Mouse (Mus musculus) neural tube, embryonic 12.5 days (tissue): Measurements from ENCODE around the gene Fam161b. TPM values are rescaled to one million over a fixed set of nuclear protein-coding genes. Genes with fewer than 3 reads are reported as not detected.

ENCODE experiments used
- ATAC-seq: fragments of 200-750 bp; cut with Nextera tagmentation; 2 replicates; pipeline ENCODE4 v1.8.0; 2017; ENCODE audit warnings: low read depth, mild to moderate bottlenecking, moderate TSS enrichment, moderate library complexity; ENCODE audit not compliant: low FRiP score
- H3K27ac ChIP-seq: fragments of 300-500 bp; sonication (generic); 2 replicates; pipeline ENCODE4 v1.5.1; 2016
- H3K27me3 ChIP-seq: fragments of 300-500 bp; sonication (generic); replicated peaks from 2 replicates; pipeline ENCODE4 v1.6.1; 2016; ENCODE audit warnings: mild to moderate bottlenecking
- H3K36me3 ChIP-seq: fragments of 300-500 bp; sonication (generic); 2 replicates; pipeline ENCODE4 v1.6.1; 2016; ENCODE audit warnings: mild to moderate bottlenecking
- H3K4me1 ChIP-seq: fragments of 300-500 bp; sonication (generic); 2 replicates; pipeline ENCODE4 v1.6.1; 2016
- H3K4me2 ChIP-seq: fragments of 300-500 bp; sonication (generic); replicated peaks from 2 replicates; pipeline ENCODE4 v1.6.1; 2016; ENCODE audit warnings: mild to moderate bottlenecking
- H3K4me3 ChIP-seq: fragments of 300-500 bp; sonication (generic); 2 replicates; pipeline ENCODE4 v1.5.1; 2016
- H3K9ac ChIP-seq: fragments of 300-500 bp; sonication (generic); 2 replicates; pipeline ENCODE4 v1.6.1; 2016; ENCODE audit warnings: mild to moderate bottlenecking
- H3K9me3 ChIP-seq: fragments of 300-500 bp; sonication (generic); 2 replicates; pipeline ENCODE4 v1.6.1; 2016; ENCODE audit warnings: mild to moderate bottlenecking
- WGBS: fragments of 180-500 bp; shearing (Covaris S2); methylation state at CpG from one replicate; pipeline ENCODE4 v1.1.7; 2016; 5-methylcytosine and 5-hydroxymethylcytosine counted together
- polyA plus RNA-seq: library from polyadenylated mRNA; unstranded; fragments of >200 nt; fragmentation: Nextera tagmentation; extraction: Ambion mirVana; gene quantifications from 2 replicates; pipeline ENCODE4 v1.2.1, GENCODE M21; 2016

Gene Fam161b
- polyA plus RNA-seq, 1 experiment from 2014 or later: 11.5 TPM

DNA sequence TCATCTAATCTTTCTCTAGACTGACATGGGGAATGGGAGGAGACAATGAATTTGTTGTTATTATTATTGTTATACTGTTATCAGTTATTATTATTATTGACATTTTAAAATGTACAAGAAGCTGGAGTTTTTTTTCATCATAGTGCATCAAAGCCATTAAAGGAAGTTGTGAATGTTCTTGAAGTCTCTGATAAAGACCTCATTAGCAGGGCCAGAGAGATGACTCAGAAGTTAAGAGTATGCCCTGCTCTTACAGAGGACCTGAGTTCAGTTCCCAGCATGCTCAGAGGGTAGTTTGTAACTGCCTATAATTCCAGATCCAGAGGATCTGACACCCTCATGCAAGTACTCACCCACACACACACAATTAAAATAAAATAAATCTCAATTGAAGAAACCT, 36.1 kb upstream of the Fam161b start:
- Histone ChIP-seq H3K4me1 (no peaks in the 10 kb centered on the region), H3K36me3 (no peaks in the 10 kb centered on the region), H3K9ac (no peak overlapping the region), H3K4me3 (no peak overlapping the region), H3K27ac (no peak overlapping the region), H3K4me2 (no peak overlapping the region), H3K9me3 (no peaks in the 10 kb centered on the region), H3K27me3 (no peaks in the 10 kb centered on the region)
- ATAC-seq: no peak

DNA sequence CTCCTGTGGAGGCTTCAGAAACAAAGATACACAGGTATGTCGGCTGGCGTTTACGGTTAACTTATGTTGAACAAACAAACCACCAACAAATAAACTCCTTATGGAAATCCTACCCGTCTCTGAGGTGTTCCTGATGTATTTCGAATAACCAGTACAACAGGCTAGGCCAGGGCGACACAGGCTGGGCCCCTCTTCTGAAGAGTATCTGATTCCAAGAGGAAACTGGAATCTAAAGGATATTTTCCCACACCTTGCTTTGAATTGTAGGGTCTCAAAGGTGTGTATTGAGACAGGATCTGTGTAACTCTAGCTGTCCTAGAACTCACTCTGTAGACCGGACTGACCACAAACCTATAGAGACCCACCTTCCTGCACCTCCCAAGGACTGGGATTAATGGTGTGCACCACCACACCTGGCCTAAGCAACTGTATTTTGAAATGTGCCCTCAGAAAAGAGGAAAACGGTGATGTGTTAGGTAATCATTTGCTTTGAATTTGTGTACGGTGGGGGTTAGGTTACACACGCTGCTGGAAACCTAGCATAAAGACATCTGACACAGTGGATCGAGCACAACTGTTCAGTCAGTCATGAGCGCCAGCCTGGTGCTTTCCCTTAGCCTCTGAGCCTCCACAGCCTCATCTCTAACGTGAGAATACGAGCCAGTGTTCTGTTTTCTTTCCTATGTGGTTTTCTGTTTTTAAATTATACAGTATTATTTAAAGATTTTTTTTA, 35.5 kb upstream of the Fam161b start:
- WGBS: 92% methylated on average over 14 of the region's 14 CpGs

DNA sequence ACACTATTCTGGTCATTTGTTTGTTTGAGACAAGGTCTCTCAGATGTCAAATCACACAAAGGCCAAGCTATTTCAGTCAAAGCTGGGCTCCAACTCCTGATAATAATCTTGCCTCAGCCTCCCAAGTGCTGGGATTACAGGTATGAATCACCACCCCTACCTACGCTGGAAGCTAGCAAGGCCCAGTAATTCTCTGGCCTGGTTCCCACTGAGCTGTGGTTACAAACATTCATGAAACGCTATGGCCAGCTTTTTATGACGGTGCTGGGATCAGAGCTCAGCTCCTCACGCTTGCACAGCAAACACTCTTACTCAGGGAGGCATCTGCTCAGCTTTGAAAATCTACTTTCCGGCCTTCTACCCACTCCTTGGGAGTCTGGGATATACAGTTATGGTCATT, 32.2 kb upstream of the Fam161b start:
- H3K4me2 ChIP-seq: no peak overlapping the region
- no peaks in the 10 kb centered on the region for H3K9me3 ChIP-seq
- no peak overlapping the region for H3K4me3 ChIP-seq
- H3K27ac ChIP-seq: no peak overlapping the region
- no peak for ATAC-seq
- no peaks in the 10 kb centered on the region for H3K36me3 ChIP-seq
- H3K27me3 ChIP-seq: no peaks in the 10 kb centered on the region
- no peak overlapping the region for H3K9ac ChIP-seq
- 87% methylated on average over 5 of the region's 5 CpGs for WGBS
- H3K4me1 ChIP-seq: no peaks in the 10 kb centered on the region

More for the DNA sequence above, 35.5 kb upstream of the Fam161b start:
- no peak overlapping the region for H3K4me3 ChIP-seq
- H3K9me3 ChIP-seq: no peaks in the 10 kb centered on the region
- H3K4me1 ChIP-seq: no peaks in the 10 kb centered on the region
- no peaks in the 10 kb centered on the region for H3K36me3 ChIP-seq
- H3K9ac ChIP-seq: no peak overlapping the region
- H3K27me3 ChIP-seq: no peaks in the 10 kb centered on the region
- no peak overlapping the region for H3K27ac ChIP-seq
- no peak for ATAC-seq
- H3K4me2 ChIP-seq: no peak overlapping the region

DNA sequence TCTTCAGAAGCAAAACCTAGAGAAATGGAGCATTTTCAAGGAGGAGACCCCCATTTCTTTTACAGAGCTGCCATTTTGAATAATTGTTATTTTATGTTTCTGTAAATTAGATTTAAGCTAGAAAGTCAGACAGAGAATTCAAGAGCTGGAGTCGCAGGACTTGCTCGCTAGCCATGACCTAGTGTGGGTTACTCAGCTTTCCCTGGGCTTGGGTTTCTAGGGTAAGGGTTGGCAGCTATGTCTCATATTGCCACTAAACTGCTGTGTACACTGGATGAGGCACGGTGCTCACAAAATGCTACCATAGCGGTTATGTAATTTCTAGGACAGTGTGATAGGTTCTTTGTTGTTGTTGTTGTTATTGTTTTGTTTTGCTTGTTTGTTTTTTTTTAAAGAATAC, 31.0 kb upstream of the Fam161b start:
- Histone ChIP-seq H3K27me3 (no peaks in the 10 kb centered on the region), H3K4me3 (no peak overlapping the region), H3K4me1 (no peaks in the 10 kb centered on the region), H3K27ac (no peak overlapping the region), H3K9me3 (no peaks in the 10 kb centered on the region), H3K4me2 (no peak overlapping the region), H3K36me3 (no peaks in the 10 kb centered on the region), H3K9ac (no peak overlapping the region)
- WGBS: 98% methylated on average over 4 of the region's 4 CpGs
- ATAC-seq: no peak

DNA sequence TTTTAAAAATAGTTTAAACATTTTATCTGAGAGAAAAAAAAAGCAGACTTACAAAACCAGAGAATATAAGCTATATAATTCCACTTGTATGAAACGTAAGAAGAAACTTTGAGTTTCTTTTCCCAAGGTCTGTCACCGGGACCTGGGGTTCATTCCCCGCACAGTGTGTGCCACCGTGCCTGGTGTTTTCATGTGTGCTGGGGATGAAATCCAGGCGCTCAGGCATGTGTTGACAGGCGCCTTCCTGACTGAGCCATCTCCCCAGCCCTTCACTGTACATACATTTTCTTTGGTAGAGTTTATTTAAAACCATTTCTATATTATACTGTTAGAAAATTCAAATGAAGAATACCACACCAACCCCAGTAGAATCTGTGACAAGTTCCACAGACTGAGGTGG, 28.7 kb upstream of the Fam161b start:
- Histone ChIP-seq H3K4me1 (no peaks in the 10 kb centered on the region), H3K4me2 (no peak overlapping the region), H3K9me3 (no peaks in the 10 kb centered on the region), H3K27me3 (no peaks in the 10 kb centered on the region), H3K9ac (no peak overlapping the region), H3K36me3 (no peaks in the 10 kb centered on the region), H3K4me3 (no peak overlapping the region), H3K27ac (no peak overlapping the region)
- ATAC-seq: no peak
- 91% methylated on average over 6 of the region's 6 CpGs for WGBS

DNA sequence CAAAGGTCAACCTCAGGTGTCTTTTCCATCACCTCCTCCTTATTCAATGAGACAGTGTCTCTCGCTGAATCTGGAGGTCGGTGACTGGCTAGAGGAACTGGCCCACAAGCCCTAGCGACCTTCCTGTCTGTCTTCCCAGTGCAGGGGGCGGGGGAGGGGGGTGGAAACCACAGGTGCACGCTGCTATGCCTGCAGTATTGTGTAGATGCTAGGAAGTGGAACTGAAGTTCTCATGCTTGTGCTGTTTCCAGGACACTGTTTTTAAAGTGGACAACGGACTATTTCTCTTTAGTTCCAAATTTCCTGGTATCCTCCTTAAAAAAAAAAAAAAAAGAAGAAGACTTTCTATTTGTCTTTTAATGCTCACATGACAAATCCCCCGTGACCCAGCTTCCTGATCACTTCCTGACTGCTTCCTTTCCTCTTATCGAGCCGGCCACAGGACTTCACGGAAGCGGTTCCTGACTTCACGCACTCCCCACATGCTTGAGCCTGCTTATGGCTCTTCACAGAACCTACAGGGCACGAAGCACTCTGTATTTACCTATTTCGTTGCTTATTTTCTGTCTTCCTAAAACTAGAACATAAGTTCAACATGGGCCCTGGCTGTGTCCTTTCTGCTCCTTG, 27.3 kb upstream of the Fam161b start:
- no peak overlapping the region for H3K27ac ChIP-seq
- no peaks in the 10 kb centered on the region for H3K9me3 ChIP-seq
- H3K27me3 ChIP-seq: no peaks in the 10 kb centered on the region
- no peak overlapping the region for H3K9ac ChIP-seq
- H3K4me3 ChIP-seq: no peak overlapping the region
- no peaks in the 10 kb centered on the region for H3K4me1 ChIP-seq
- H3K36me3 ChIP-seq: no peaks in the 10 kb centered on the region
- WGBS: 73% methylated on average over 14 of the region's 14 CpGs
- ATAC-seq: no peak
- H3K4me2 ChIP-seq: no peak overlapping the region

DNA sequence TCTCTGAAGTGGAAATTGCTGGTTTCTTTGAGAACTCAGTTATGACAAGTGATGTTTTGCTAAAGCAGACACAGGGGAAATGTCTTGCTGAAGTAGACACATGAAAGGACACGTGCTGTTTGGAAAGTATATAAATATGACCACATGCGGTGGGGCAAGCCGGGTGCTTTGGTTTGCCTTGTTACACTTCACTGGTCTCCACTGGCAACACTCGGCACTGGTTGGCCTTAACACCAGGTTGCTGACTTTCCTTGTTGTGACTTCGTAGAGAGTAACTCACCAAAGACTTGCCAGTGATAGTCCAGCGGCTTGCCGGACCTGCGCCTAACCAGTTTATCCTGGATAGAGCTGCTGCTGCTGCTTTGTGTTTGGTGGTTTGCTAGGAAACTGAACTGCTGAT, 26.5 kb upstream of the Fam161b start:
- Histone ChIP-seq H3K27me3 (no peaks in the 10 kb centered on the region), H3K36me3 (no peaks in the 10 kb centered on the region), H3K9ac (no peak overlapping the region), H3K4me1 (no peaks in the 10 kb centered on the region), H3K4me2 (no peak overlapping the region), H3K9me3 (no peaks in the 10 kb centered on the region), H3K27ac (no peak overlapping the region), H3K4me3 (no peak overlapping the region)
- no peak for ATAC-seq
- 86% methylated on average over 8 of the region's 8 CpGs for WGBS

DNA sequence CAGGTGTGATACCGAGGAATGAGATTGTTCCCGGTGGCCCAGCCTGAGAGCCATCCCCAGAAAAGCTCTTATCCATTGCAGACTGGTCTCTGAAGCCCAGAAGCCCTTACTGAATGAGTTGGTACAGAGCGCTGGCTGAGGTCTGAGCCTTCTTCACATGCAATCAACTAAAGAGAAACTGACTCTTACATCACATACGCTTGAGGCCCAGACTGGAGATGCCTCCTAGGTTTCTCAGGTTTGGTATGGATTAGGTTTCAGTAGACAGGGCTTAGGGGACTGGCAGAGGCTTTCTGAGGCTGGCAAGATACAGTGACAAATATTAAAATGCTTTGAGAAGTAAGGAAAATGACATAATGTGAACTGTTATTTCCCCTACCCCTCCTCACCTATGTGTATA, 23.8 kb upstream of the Fam161b start:
- no peaks in the 10 kb centered on the region for H3K9me3 ChIP-seq
- ATAC-seq: no peak
- H3K4me2 ChIP-seq: no peak overlapping the region
- WGBS: 90% methylated on average over 4 of the region's 4 CpGs
- H3K36me3 ChIP-seq: no peaks in the 10 kb centered on the region
- H3K27me3 ChIP-seq: no peaks in the 10 kb centered on the region
- H3K27ac ChIP-seq: no peak overlapping the region
- H3K4me3 ChIP-seq: no peak overlapping the region
- no peaks in the 10 kb centered on the region for H3K4me1 ChIP-seq
- H3K9ac ChIP-seq: no peak overlapping the region

DNA sequence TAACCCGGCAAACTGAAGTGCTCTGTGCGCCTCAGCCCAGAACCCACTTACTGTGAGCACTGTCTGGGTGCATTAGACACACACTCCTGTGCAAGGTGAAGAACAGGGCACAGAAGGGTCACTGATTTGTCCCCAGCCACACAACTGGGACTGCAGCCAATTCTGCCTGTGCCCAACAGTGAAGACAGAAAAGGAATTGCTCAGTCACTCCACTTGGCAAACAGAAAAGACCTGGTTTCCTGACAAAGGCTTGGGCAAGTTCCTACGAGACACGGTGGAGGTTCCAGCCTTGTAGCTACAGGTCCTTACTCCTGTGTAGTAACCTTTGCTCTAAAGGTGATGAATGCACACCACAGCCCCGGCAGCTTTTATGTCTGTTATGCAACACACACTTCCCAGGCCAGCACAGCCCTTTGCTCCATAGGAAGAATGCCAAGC, 23.0 kb upstream of the Fam161b start:
- Histone ChIP-seq H3K4me2 (no peak overlapping the region), H3K27me3 (no peaks in the 10 kb centered on the region), H3K27ac (no peak overlapping the region), H3K9ac (no peak overlapping the region), H3K4me3 (no peak overlapping the region), H3K9me3 (no peaks in the 10 kb centered on the region), H3K36me3 (no peaks in the 10 kb centered on the region), H3K4me1 (no peaks in the 10 kb centered on the region)
- ATAC-seq: no peak
- 86% methylated on average over 5 of the region's 5 CpGs for WGBS

DNA sequence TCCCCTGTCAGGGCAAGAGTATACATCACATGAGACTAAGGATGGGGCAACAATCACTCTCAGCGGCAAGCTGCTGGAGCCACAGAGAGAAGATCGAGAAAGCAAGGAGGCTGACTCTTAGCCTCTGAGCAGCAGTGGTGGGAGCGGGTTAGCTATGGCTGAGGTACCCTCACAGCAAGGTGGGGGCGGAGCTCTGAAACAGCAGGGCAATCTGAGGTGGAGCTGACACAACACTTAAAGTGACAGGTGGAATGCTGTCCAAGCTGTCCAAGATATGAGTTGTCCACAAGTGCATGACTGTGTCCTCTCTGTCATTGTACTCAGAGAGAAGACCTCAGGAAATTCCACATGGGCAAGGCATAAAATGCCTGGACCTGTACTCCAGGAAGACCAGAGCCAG, 20.7 kb upstream of the Fam161b start:
- no peak overlapping the region for H3K4me3 ChIP-seq
- no peaks in the 10 kb centered on the region for H3K36me3 ChIP-seq
- H3K9ac ChIP-seq: no peak overlapping the region
- ATAC-seq: no peak
- H3K9me3 ChIP-seq: no peaks in the 10 kb centered on the region
- no peak overlapping the region for H3K4me2 ChIP-seq
- H3K4me1 ChIP-seq: no peaks in the 10 kb centered on the region
- H3K27me3 ChIP-seq: no peaks in the 10 kb centered on the region
- WGBS: 85% methylated on average over 4 of the region's 4 CpGs
- no peak overlapping the region for H3K27ac ChIP-seq

DNA sequence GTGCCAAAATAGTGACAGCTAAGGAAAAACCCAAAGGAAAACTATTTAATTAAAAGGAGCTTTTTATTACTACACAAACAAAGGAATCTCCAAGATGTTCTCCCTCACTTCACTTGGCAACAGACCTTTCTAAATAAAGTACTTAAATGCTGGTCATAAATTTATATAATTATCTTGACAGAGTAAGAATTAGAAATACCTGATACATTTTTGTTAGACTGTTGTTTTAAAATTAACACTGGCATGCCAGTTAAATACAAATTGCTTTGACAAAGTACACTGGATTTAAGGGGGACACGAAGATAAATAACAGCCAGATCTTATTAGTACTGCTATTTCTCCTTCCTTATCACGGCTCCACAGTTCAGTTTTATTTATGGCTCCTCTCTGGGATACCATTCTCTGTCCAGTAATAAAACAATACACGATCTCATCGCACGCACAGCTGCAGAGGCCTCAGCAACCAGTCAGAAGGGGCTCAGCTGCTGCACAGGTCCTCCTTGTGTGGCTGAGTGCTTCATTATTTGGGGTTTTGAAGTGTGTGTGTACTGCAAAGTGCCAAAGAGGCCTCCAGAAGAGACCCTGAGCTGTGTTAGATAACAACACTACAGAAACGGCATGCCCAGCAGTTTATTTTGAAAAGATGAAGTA, 12.3 kb upstream of the Fam161b start:
- WGBS: 50% methylated on average over 6 of the region's 6 CpGs
- H3K4me1 ChIP-seq: no peaks in the 10 kb centered on the region
- no peak overlapping the region for H3K9ac ChIP-seq
- no peak overlapping the region for H3K4me2 ChIP-seq
- H3K27ac ChIP-seq: no peak overlapping the region
- H3K36me3 ChIP-seq: peaks cover 50% of the 10 kb centered on the region
- no peak overlapping the region for H3K4me3 ChIP-seq
- H3K9me3 ChIP-seq: no peaks in the 10 kb centered on the region
- no peak for ATAC-seq
- no peaks in the 10 kb centered on the region for H3K27me3 ChIP-seq

DNA sequence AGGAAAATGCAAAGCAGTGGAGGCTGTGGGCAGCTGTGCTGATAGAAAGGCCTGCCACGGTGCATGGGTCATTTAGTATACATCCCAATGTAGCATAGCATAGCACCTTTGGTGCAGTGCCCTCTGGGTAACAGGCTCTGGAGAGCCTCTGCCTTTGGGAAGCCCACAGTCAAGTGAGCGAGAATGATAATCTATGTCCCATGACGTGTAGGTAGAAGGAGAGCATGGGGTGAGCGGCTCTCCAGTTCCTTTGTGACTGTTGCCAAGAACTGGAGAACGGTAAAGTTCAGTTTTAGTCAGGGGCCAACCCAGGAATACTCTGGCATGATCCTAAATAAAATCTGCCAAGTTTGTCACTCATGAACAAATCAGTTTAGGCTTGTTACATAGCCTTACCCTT, 10.0 kb upstream of the Fam161b start:
- Histone ChIP-seq H3K4me1 (no peaks in the 10 kb centered on the region), H3K27me3 (no peaks in the 10 kb centered on the region), H3K27ac (no peak overlapping the region), H3K36me3 (peaks cover 66% of the 10 kb centered on the region), H3K4me3 (no peak overlapping the region), H3K4me2 (no peak overlapping the region), H3K9me3 (no peaks in the 10 kb centered on the region), H3K9ac (no peak overlapping the region)
- WGBS: 96% methylated on average over 5 of the region's 5 CpGs
- ATAC-seq: no peak

DNA sequence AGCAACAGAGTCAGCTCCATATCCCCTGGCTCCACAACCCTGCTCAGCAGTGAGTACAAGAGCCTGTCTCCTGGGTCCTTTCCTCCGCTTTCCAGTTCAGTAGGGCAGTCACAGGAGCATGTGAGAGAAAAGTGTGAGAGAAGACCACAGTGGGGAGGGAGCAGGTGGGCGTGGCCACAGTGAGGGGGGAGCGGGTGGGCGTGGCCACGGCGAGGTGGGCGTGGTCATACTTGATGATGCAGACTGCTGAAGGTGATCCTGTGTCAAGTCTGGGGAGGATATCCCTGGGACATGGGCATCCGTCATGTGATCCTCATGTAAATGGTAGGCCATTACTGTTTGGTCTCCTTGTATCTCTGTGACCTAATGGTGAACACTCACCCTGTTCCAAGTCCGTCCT, 5.3 kb upstream of the Fam161b start:
- WGBS: 68% methylated on average over 9 of the region's 9 CpGs

More for the DNA sequence above, 5.3 kb upstream of the Fam161b start:
- no peak for ATAC-seq
- H3K36me3 ChIP-seq: peaks cover 47% of the 10 kb centered on the region
- no peaks in the 10 kb centered on the region for H3K27me3 ChIP-seq
- no peaks in the 10 kb centered on the region for H3K9me3 ChIP-seq
- no peak overlapping the region for H3K4me3 ChIP-seq
- no peak overlapping the region for H3K27ac ChIP-seq
- H3K9ac ChIP-seq: no peak overlapping the region
- no peak overlapping the region for H3K4me2 ChIP-seq
- peaks cover 7% of the 10 kb centered on the region for H3K4me1 ChIP-seq
